Comparison of ENCODE assay signal across 24 mouse cellular contexts in genomic region chr15:79906855-79907254, GRCm38 (mm10). TPM values are rescaled to one million over a fixed set of nuclear protein-coding genes. Genes with fewer than 3 reads are reported as not detected.
DNase-seq lines count a peak whose midpoint lies in the region; ATAC-seq and TF ChIP-seq lines count a peak whose summit lies in the region.
"Had no signal": no experiment of that assay in that cellular context is flagged by ENCODE, and none has a peak within 500 bp of the region (broad histone marks: within the 10 kb centered on the region; RNA-seq: fewer than 3 reads in every experiment).

No protein-coding gene starts in this region.

- WGBS in embryonic facial prominence, embryonic 14.5 days = 50% methylated on average over 13 of the region's 14 CpGs
- WGBS in embryonic facial prominence, embryonic 10.5 days = 36% methylated on average over 14 of the region's 14 CpGs
- 32% methylated on average over 14 of the region's 14 CpGs for WGBS in stomach, embryonic 14.5 days

- H3K4me1 ChIP-seq in embryonic facial prominence, embryonic 14.5 days (ENCODE audit: control insufficient read depth, insufficient read depth, low read length) = no peaks in the 10 kb centered on the region
- H3K4me1 ChIP-seq in embryonic facial prominence, embryonic 10.5 days = peaks cover 13% of the 10 kb centered on the region; the same call in 1 of the 2 replicates
- H3K4me1 ChIP-seq in E14TG2a.4 (replicated peaks; ENCODE audit: low read depth, low read length) = peaks cover 76% of the 10 kb centered on the region
- H3K4me1 ChIP-seq in stomach, embryonic 14.5 days (ENCODE audit: control insufficient read depth, insufficient read depth, low read length) = no peaks in the 10 kb centered on the region
- H3K4me1 ChIP-seq: hindbrain, embryonic 12.5 days; kidney, embryonic 15.5 days; limb, embryonic 12.5 days had no signal

- H3K36me3 ChIP-seq in embryonic facial prominence, embryonic 14.5 days (ENCODE audit: control insufficient read depth, insufficient read depth, low read length) = no peaks in the 10 kb centered on the region
- no peaks in the 10 kb centered on the region for H3K36me3 ChIP-seq in embryonic facial prominence, embryonic 10.5 days (replicated peaks)
- peaks cover 67% of the 10 kb centered on the region for H3K36me3 ChIP-seq in E14TG2a.4 (ENCODE audit: insufficient read depth, low read length)
- H3K36me3 ChIP-seq in stomach, embryonic 14.5 days (ENCODE audit: control insufficient read depth, insufficient read depth, low read length) = no peaks in the 10 kb centered on the region
- H3K36me3 ChIP-seq: hindbrain, embryonic 12.5 days; midbrain, embryonic 10.5 days had no signal

- H3K27me3 ChIP-seq in embryonic facial prominence, embryonic 14.5 days (replicated peaks; ENCODE audit: control insufficient read depth, insufficient read depth, low read length) = no peaks in the 10 kb centered on the region
- H3K27me3 ChIP-seq in embryonic facial prominence, embryonic 10.5 days (replicated peaks; ENCODE audit: low read depth, poor library complexity, severe bottlenecking) = peaks cover 19% of the 10 kb centered on the region
- H3K27me3 ChIP-seq in E14TG2a.4 (ENCODE audit: insufficient read depth, low read length) = no peaks in the 10 kb centered on the region
- H3K27me3 ChIP-seq in stomach, embryonic 14.5 days (ENCODE audit: control insufficient read depth, insufficient read depth, low read length) = no peaks in the 10 kb centered on the region

- no peak for TF ChIP-seq CTCF in E14TG2a.4 (conservative IDR thresholded peaks at IDR 0.05; ENCODE audit: low read length)

- no peak overlapping the region for H3K4me3 ChIP-seq in embryonic facial prominence, embryonic 14.5 days (ENCODE audit: low read depth, low read length)
- H3K4me3 ChIP-seq in embryonic facial prominence, embryonic 10.5 days = no peak overlapping the region
- peak overlapping the region; percentile 69 for H3K4me3 ChIP-seq in E14TG2a.4 (replicated peaks; ENCODE audit: low read length)
- H3K4me3 ChIP-seq in stomach, embryonic 14.5 days (ENCODE audit: low read depth, low read length) = no peak overlapping the region
- H3K4me3 ChIP-seq: hindbrain, embryonic 12.5 days; kidney, embryonic 15.5 days; limb, embryonic 12.5 days; midbrain, embryonic 10.5 days had no signal

- ATAC-seq in embryonic facial prominence, embryonic 14.5 days (ENCODE audit: low read depth) = peak; percentile 70; the same call in 1 of the 2 replicates
- ATAC-seq in erythroblast, adult 5-6 weeks (replicated peaks; ENCODE audit: low FRiP score, poor library complexity, severe bottlenecking) = peak; percentile 35; the same call in 1 of the 2 replicates
- peak; percentile 79 for ATAC-seq in stomach, embryonic 14.5 days (ENCODE audit: insufficient number of reproducible peaks, insufficient read depth, low FRiP score, low read depth)
- ATAC-seq: forebrain, embryonic 16.5 days; inflammation-experienced regulatory T-cells, adult 6 months had no signal

- no peaks in the 10 kb centered on the region for H3K9me3 ChIP-seq in embryonic facial prominence, embryonic 14.5 days (ENCODE audit: control insufficient read depth, low read length)
- no peaks in the 10 kb centered on the region for H3K9me3 ChIP-seq in embryonic facial prominence, embryonic 10.5 days
- no peaks in the 10 kb centered on the region for H3K9me3 ChIP-seq in E14TG2a.4 (ENCODE audit: low read length)
- H3K9me3 ChIP-seq in stomach, embryonic 14.5 days (ENCODE audit: control insufficient read depth, low read depth, low read length) = no peaks in the 10 kb centered on the region
- H3K9me3 ChIP-seq: hindbrain, embryonic 12.5 days; kidney, embryonic 15.5 days; limb, embryonic 12.5 days; midbrain, embryonic 10.5 days had no signal

- no peak overlapping the region for H3K9ac ChIP-seq in embryonic facial prominence, embryonic 14.5 days (ENCODE audit: low read depth, low read length)
- no peak overlapping the region for H3K9ac ChIP-seq in stomach, embryonic 14.5 days (replicated peaks; ENCODE audit: low read depth, low read length)
- H3K9ac ChIP-seq: hindbrain, embryonic 12.5 days; kidney, embryonic 15.5 days; limb, embryonic 12.5 days; liver, embryonic 14.5 days had no signal

- DNase-seq in embryonic facial prominence, embryonic 14.5 days (ENCODE audit: low spot score) = peak; percentile 27
- no peak for DNase-seq in embryonic facial prominence, embryonic 10.5 days (ENCODE audit: low spot score)
- no peak for DNase-seq in heart, adult 8-10 months (ENCODE audit: low spot score)
- DNase-seq in left cerebral cortex, postnatal 14 days (ENCODE audit: low spot score in 2 of 2) = no peak
- no peak for DNase-seq in left cerebral cortex, postnatal 25 days (ENCODE audit: low spot score in 2 of 2)
- DNase-seq: adrenal gland, adult 8-10 months; cerebellum, adult 9-10 months; heart, postnatal 14 days; layer of hippocampus, adult 9-11 months; lung, postnatal 14 days; retina, postnatal 1 day; right cerebral cortex, postnatal 4 days; thymus, adult 2 months had no signal

- intact Hi-C loops in left cerebral cortex, postnatal 14 days (cut with DNase I) = no loop called here
- intact Hi-C loops in left cerebral cortex, postnatal 25 days (cut with DNase I) = no loop called here

- H3K4me2 ChIP-seq in embryonic facial prominence, embryonic 14.5 days (ENCODE audit: low read depth, low read length) = no peak overlapping the region
- no peak overlapping the region for H3K4me2 ChIP-seq in stomach, embryonic 14.5 days (replicated peaks; ENCODE audit: low read depth, low read length)
- H3K4me2 ChIP-seq: heart, embryonic 11.5 days; hindbrain, embryonic 12.5 days; kidney, embryonic 15.5 days; limb, embryonic 12.5 days had no signal

- H3K27ac ChIP-seq in embryonic facial prominence, embryonic 14.5 days (replicated peaks; ENCODE audit: low read depth, low read length) = no peak overlapping the region
- H3K27ac ChIP-seq in embryonic facial prominence, embryonic 10.5 days (replicated peaks) = no peak overlapping the region
- no peak overlapping the region for H3K27ac ChIP-seq in stomach, embryonic 14.5 days (ENCODE audit: low read length)
- H3K27ac ChIP-seq: hindbrain, embryonic 12.5 days; kidney, embryonic 15.5 days; limb, embryonic 12.5 days; liver, embryonic 14.5 days; midbrain, embryonic 10.5 days had no signal

RNA-seq across cellular contexts. Expression of gene Apobec3, which starts 15.4 kb away (rescaled TPM):
- polyA plus RNA-seq in embryonic facial prominence, embryonic 14.5 days (2014; fragmentation: Nextera tagmentation; extraction: Ambion mirVana) = 16.1 and 17.3 TPM in 2 replicates
- 7.7 and 8.4 TPM in 2 replicates for polyA plus RNA-seq in embryonic facial prominence, embryonic 10.5 days (2016; fragmentation: Nextera tagmentation; extraction: Ambion mirVana)
- total RNA-seq in erythroblast, adult 5-6 weeks (2015; ENCODE audit: low replicate concordance) = 79.8 and 80.1 TPM in 2 replicates
- 73.5 and 75.2 TPM in 2 replicates for total RNA-seq in erythroblast, adult 5-6 weeks (2017; ENCODE audit: low replicate concordance)
- 17.4 and 18.4 TPM in 2 replicates for polyA plus RNA-seq in stomach, embryonic 14.5 days (2014; fragmentation: Nextera tagmentation; extraction: Ambion mirVana)
- 1 to 10 TPM; 7.2 to 8.4 (median 8.0) TPM for total RNA-seq in heart, adult 8-10 months (2022)
- total RNA-seq in left cerebral cortex, postnatal 14 days (2021) = 1 to 10 TPM; 4.2 to 5.1 TPM
- 1 to 10 TPM; 3.7 to 4.0 TPM for total RNA-seq in left cerebral cortex, postnatal 25 days (2021)

Comparison
In these comparisons a context has a peak if more than half of its experiments do, and no peak if none do; other contexts are left out.
1. RNA of gene Apobec3, which starts 15.4 kb away (total RNA-seq): 73.5 to 80.1 TPM in erythroblast, adult 5-6 weeks; 7.2 to 8.4 TPM in heart, adult 8-10 months, 4.2 to 5.1 TPM in left cerebral cortex, postnatal 14 days and 3.7 to 4.0 TPM in left cerebral cortex, postnatal 25 days; every median in the first group is over 4 times any median in the second.
2. Peak in every context shown above with its lines, with median percentiles within 50 percentile points of each other: ATAC-seq.